Mouse (Mus musculus) spleen, adult 2 months (tissue): ENCODE measurements around the gene B4galt4. TPM values are rescaled to one million over a fixed set of nuclear protein-coding genes. Genes with fewer than 3 reads are reported as not detected.
A peak's percentile ranks its signal among the peaks of the same experiment; 100 is the strongest.

ENCODE experiments used
- DNase-seq, 2 experiments: peaks; one replicate each; pipeline versions ENCODE4 v3.0.0 to v3.0.0-alpha.2; 2012 to 2021; ENCODE audit warnings: low spot score in 2 of 2, low read depth in 1 of 2
- H3K27ac ChIP-seq: fragments of 200-500 bp; 2 replicates; pipeline ENCODE4 v1.5.1; 2012; ENCODE audit warnings: low read length, inconsistent platforms; ENCODE audit not compliant: insufficient read depth
- H3K27me3 ChIP-seq: fragments of 200-500 bp; 2 replicates; pipeline ENCODE4 v1.6.1; 2012; ENCODE audit warnings: mild to moderate bottlenecking, moderate library complexity, low read length, inconsistent platforms; ENCODE audit not compliant: control insufficient read depth, insufficient read depth
- H3K36me3 ChIP-seq: fragments of 200-500 bp; 2 replicates; pipeline ENCODE4 v1.6.1; 2012; ENCODE audit warnings: mild to moderate bottlenecking, low read length, inconsistent platforms; ENCODE audit not compliant: control insufficient read depth, insufficient read depth
- H3K4me1 ChIP-seq: fragments of 200-500 bp; 2 replicates; pipeline ENCODE4 v1.6.1; 2011; ENCODE audit warnings: inconsistent platforms; ENCODE audit not compliant: control insufficient read depth, insufficient read depth, insufficient read length
- H3K4me3 ChIP-seq: fragments of 200-500 bp; 2 replicates; pipeline ENCODE4 v1.5.1; 2011; ENCODE audit warnings: mild to moderate bottlenecking, inconsistent platforms; ENCODE audit not compliant: insufficient read depth, insufficient read length; ENCODE audit errors: extremely low read depth
- CTCF ChIP-seq: fragments of 200-500 bp; IDR thresholded peaks from 2 replicates; pipeline ENCODE4 v1.5.1; 2011; ENCODE audit warnings: mild to moderate bottlenecking, inconsistent platforms; ENCODE audit not compliant: insufficient read depth, insufficient read length, insufficient replicate concordance; ENCODE audit errors: extremely low read depth
- POLR2A ChIP-seq: fragments of 200-500 bp; IDR thresholded peaks from 2 replicates; pipeline ENCODE4 v1.6.1; 2011; ENCODE audit warnings: low read depth, low read length, inconsistent platforms
- WGBS: fragments of 180-500 bp; shearing (Covaris S2); methylation state at CpG from one replicate; pipeline ENCODE4 v1.1.7; 2018; 5-methylcytosine and 5-hydroxymethylcytosine counted together
- polyA plus RNA-seq: library from polyadenylated mRNA; depleted of rRNA; stranded (reverse); fragments of >200 nt; gene quantifications from 2 replicates; pipeline ENCODE4 v1.2.3, GENCODE M21; 2012

The B4galt4 gene
- polyA plus RNA-seq, 1 experiment = 2.3 TPM

- DNase-seq = no peak
- no peaks in the 10 kb centered on the region for H3K27me3 ChIP-seq
- WGBS = 89% methylated on average over 3 of the region's 3 CpGs
- TF ChIP-seq POLR2A = no peak
- no peak for TF ChIP-seq CTCF
- no peak overlapping the region for H3K4me3 ChIP-seq
- no peak overlapping the region for H3K27ac ChIP-seq
- no peaks in the 10 kb centered on the region; the same call in 1 of the 2 replicates for H3K4me1 ChIP-seq
- H3K36me3 ChIP-seq = no peaks in the 10 kb centered on the region
Measured at GRCm38 (mm10) chr16:38702316-38702715, 39.7 kb upstream of the B4galt4 start.

GRCm38 (mm10) chr16:38703501-38703900 lies 38.6 kb upstream of the B4galt4 start:
- no peak for TF ChIP-seq CTCF
- no peak for TF ChIP-seq POLR2A

GRCm38 (mm10) chr16:38705531-38706281 lies 36.4 kb upstream of the B4galt4 start:
- Histone ChIP-seq H3K4me3 (no peak overlapping the region), H3K27ac (no peak overlapping the region), H3K27me3 (no peaks in the 10 kb centered on the region), H3K36me3 (no peaks in the 10 kb centered on the region), H3K4me1 (peaks cover 2% of the 10 kb centered on the region; the same call in 1 of the 2 replicates)
- TF ChIP-seq CTCF (no peak), POLR2A (no peak)
- no peak for DNase-seq
- 76% methylated on average over 9 of the region's 9 CpGs for WGBS

More at GRCm38 (mm10) chr16:38703501-38703900, 38.6 kb upstream of the B4galt4 start:
- 87% methylated on average over 6 of the region's 6 CpGs for WGBS
- Histone ChIP-seq H3K27me3 (no peaks in the 10 kb centered on the region), H3K27ac (no peak overlapping the region), H3K4me1 (no peaks in the 10 kb centered on the region; the same call in 1 of the 2 replicates), H3K36me3 (no peaks in the 10 kb centered on the region), H3K4me3 (no peak overlapping the region)
- no peak for DNase-seq

- peaks cover 3% of the 10 kb centered on the region for H3K4me1 ChIP-seq
- H3K4me3 ChIP-seq = no peak overlapping the region
- no peaks in the 10 kb centered on the region for H3K36me3 ChIP-seq
- H3K27me3 ChIP-seq = no peaks in the 10 kb centered on the region
- no peak overlapping the region for H3K27ac ChIP-seq
- WGBS = 73% methylated on average over 7 of the region's 7 CpGs
- TF ChIP-seq POLR2A (no peak), CTCF (no peak)
- no peak for DNase-seq
Measured at GRCm38 (mm10) chr16:38706782-38707181, 35.3 kb upstream of the B4galt4 start.

- no peak overlapping the region for H3K4me3 ChIP-seq
- no peak overlapping the region for H3K27ac ChIP-seq
- DNase-seq = no peak
- no peaks in the 10 kb centered on the region for H3K27me3 ChIP-seq
- H3K4me1 ChIP-seq = peaks cover 10% of the 10 kb centered on the region
- 44% methylated on average over 7 of the region's 7 CpGs for WGBS
- no peaks in the 10 kb centered on the region for H3K36me3 ChIP-seq
- TF ChIP-seq POLR2A = no peak
- TF ChIP-seq CTCF = no peak
Measured at GRCm38 (mm10) chr16:38708962-38709520, 33.0 kb upstream of the B4galt4 start.

GRCm38 (mm10) chr16:38711245-38711644 lies 30.8 kb upstream of the B4galt4 start:
- Histone ChIP-seq H3K4me1 (peaks cover 10% of the 10 kb centered on the region; the same call in 1 of the 2 replicates), H3K27ac (no peak overlapping the region), H3K4me3 (no peak overlapping the region), H3K36me3 (no peaks in the 10 kb centered on the region), H3K27me3 (no peaks in the 10 kb centered on the region)
- DNase-seq = no peak
- TF ChIP-seq CTCF (no peak), POLR2A (no peak)
- WGBS = 9% methylated on average over 4 of the region's 4 CpGs

GRCm38 (mm10) chr16:38712105-38712504 lies 30.0 kb upstream of the B4galt4 start:
- H3K27ac ChIP-seq = no peak overlapping the region
- H3K4me3 ChIP-seq = peak overlapping the region; percentile 71; the same call in 1 of the 2 replicates
- H3K36me3 ChIP-seq = no peaks in the 10 kb centered on the region
- H3K4me1 ChIP-seq = peaks cover 10% of the 10 kb centered on the region; the same call in 1 of the 2 replicates
- 6% methylated on average over 12 of the region's 12 CpGs for WGBS
- no peak for TF ChIP-seq POLR2A
- no peak for TF ChIP-seq CTCF
- no peaks in the 10 kb centered on the region for H3K27me3 ChIP-seq
- DNase-seq = no peak
